Mouse (Mus musculus) forelimb bud, embryonic 11.5 days (tissue): ENCODE measurements around the gene Nxnl1.

ENCODE experiments used
- DNase-seq: peaks from one replicate; pipeline ENCODE4 v3.0.0-alpha.2; 2012; ENCODE audit warnings: low read depth, low spot score

The Nxnl1 gene

DNA sequence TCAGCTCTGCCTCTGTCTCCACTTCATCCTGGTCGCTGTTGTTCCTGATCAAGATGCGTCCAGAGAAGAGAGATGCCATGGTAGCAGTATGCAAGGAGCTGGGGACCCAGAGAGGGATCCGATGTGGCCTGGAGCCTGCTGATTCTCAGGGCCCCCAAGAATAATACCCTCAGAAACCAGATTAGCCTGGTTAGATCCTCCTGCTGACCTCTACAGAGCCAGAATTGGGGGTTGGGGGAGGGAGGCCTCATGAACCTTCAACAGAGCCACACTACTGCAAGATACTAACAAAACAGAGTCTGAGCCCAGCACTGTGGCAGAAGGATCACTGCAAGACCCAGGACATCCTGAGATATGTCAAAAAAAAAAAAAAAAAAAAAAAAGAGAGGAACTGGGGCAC is at the start of gene Nxnl1:
Gene Nxnl1 (minus strand): TSS at position 101 of the 400 bp plus-strand sequence.
- DNase-seq = no peak

GRCm38 (mm10) chr8:71613418-71613817 is 47.0 kb upstream of the Nxnl1 start:
- no peak for DNase-seq

DNA sequence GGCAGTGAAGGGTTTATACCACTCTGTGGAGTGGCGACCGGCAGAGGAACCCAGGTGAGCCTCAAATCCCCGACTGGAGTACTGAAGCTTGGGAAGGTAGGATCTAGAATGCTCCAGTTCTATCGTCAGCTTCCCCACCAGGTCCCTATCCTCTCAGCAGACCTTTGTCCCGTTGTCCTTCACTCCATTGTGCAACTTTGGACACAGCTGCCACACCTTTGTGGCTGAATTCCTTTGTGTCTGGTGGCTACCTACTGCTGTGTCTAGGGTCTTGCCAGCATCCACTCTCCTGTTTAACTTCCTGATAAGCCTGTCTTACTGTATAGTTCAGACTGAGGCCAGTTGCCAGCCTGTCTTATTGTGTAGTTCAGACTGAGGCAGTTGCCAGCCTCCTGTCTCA is 45.7 kb upstream of the Nxnl1 start:
- no peak for DNase-seq

DNA sequence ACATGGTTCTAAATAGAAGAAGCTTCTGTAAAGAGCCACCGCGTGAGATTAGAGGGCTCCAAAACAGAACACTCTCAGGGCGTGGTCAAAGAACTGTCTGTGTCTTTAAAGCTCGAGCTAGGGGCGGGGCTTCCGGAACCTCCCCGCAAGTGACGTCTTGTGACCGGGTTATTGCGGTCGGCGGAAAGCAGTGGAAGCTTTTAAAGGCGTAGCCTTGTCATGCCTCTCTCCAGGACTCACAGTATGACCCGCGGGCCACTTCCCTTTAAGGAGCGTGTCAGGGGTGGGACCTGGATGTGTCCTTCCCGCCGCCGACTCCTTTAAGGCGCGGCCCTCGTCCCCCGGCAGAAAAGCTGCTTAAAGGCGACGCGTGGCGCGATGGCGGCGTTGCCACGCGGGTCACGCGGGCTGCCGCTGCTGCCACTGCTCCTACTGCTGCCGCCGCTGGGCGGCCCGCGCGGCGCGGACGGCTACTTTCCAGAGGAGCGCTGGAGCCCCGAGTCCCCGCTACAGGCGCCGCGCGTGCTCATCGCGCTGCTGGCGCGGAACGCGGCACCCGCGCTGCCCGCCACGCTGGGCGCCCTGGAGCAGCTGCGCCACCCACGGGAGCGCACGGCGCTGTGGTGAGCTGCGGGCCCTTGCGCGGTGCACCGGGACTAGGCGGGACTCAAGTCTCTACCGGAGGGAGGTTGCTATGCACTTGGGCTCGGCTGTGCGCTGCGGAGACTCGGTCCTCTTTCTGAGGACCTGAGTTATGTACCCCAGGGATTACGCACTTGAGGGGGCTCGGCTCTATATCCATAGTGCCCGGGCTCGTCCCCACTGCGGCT is 44.6 kb upstream of the Nxnl1 start, which contains the start of gene Colgalt1:
Gene Colgalt1 (plus strand): TSS at position 177 of the 830 bp plus-strand sequence.
- DNase-seq = peak; percentile 97

DNA sequence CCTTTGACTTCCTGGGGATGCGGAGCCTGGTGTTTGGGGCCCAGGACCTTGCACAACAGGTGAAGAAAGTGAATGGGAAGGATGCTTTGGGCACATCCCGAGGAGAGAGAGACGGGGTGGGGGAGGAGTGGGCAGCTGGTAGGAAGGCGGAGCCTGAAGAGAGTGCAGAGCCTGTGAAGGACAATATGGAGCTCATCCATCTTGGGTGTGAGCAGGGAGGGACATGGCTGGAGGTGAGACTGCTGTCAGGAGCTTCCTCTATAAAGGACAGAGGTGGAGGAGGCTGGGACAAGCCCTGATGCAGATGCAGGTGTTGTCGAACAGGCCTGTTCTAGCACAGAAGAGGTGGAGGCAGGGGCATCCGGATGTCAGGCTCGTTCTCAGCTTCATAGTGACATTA is 37.6 kb upstream of the Nxnl1 start:
- no peak for DNase-seq

GRCm38 (mm10) chr8:71602666-71603334 is 36.4 kb upstream of the Nxnl1 start:
- peak; percentile 76 for DNase-seq

DNA sequence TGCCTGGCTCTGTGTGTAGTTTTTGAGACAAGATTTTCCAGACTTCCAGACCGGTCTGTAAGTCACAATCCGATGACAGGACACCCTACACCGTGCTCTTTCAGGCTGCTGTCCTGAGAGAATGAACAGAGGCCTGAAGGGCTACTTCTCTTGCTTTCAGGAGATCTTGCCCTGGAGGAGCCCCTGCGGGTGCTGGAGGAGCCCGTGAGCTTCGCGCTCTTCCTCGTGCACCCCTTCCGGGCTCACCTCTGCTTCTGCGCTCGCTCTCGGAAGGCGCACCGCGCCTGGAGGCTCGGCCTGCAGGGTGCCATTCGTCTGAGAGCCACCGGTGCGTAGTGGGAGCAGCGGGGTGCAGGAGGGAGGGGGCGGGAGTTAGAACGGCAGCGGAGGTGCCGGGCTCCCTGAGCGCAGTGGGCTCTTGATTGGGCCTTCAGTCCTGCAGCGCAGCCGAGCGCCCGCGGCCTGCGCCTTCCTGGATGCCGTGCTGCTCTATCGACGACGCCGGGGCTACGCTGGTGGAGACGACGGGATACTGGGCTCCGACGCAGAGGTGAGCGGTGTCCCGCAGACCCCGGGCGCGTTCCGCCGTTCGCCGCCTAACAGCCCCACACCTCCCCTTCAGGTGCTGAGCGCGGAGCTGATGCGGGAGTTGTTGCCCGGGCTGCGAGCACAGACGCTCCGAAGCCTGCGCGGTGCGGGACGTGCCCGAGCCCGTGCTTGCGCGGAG is 35.7 kb upstream of the Nxnl1 start:
- DNase-seq = no peak

GRCm38 (mm10) chr8:71598841-71599240 is 32.4 kb upstream of the Nxnl1 start:
- DNase-seq = no peak

DNA sequence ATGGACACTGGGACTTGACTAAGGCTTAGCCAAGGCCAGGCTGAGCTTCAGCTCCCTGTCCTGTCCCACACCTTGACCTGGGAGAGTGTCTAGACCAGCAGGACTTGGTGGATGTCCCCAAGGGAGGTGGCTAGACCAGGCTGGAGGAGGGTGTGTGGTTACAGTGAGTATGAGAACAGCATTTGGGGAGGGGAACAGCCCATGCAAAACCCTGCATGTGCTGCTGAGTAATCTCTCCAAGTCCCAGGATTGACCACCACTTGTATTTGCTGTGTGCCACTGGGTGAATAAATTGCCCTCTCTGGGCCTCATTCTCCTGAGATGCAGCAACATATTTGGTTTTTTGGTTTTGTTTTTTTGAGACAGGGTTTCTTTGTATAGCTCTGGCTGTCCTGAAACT is 32.0 kb upstream of the Nxnl1 start:
- DNase-seq = no peak

DNA sequence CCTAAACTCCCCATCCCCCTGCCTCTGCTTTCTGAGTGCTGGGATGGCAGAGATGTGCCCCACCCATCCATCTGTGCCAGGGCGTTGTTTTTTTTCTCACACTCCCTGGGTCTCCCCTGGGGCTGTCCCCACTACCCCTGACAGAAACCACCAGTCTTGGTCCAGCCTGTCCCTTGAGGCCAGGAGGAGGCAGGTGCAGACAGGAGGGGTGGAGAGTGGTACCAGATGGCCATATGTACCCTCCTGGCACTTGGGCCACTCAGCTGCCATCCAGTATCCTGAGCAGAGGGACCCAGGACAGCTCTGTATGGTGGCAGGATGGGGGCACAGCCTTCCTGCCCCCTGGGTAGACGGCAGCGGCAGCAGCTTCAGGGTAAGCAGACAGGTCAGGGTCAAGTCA is 31.1 kb upstream of the Nxnl1 start, which contains the start of gene Fam129c:
Gene Fam129c (plus strand): TSS at position 198 of the 400 bp plus-strand sequence.
- no peak for DNase-seq

GRCm38 (mm10) chr8:71596798-71597197 is 30.4 kb upstream of the Nxnl1 start:
- no peak for DNase-seq

DNA sequence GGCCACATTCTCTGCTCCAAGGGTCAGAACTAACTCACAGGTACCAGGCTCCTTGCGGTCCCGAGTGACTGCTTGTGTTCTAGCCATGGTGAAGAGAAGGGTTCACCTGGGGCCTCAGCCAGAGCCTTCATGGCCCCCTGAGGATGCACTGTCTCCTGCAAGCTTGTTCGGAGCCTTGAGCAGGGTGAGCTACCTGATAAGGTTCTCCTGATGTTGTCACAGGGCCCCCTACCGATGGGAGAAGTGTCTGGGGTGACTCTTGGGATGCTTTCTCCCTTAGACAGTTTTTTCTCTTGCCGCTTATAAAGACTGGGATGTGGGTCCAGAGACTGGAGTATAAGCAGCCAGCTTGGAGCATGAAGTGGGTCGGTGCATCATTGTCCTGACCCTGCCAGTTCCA is 30.0 kb upstream of the Nxnl1 start:
- no peak for DNase-seq

DNA sequence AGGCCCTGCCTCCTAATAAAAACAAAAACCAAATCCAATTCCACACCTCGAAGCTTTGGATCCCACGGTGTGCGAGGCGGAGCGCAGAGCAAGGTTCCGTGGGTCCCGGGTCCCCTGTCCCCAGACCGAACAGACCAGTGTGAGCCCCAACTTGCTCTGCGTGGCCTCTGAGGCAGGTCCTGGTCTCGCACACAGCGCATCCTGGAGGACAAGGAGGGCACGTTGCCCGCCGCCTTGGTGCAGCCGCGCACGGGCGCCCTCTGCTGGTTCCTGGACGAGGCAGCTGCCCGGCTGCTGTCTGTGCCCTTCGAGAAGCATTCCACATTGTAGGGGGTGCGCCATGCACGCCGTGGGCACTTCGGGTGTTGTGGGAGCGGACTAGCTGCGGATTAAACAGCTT is 29.5 kb upstream of the Nxnl1 start:
- DNase-seq = peak; percentile 81

- no peak for DNase-seq
These were observed 27.9 kb upstream of the Nxnl1 start for GRCm38 (mm10) chr8:71594324-71594722.

DNA sequence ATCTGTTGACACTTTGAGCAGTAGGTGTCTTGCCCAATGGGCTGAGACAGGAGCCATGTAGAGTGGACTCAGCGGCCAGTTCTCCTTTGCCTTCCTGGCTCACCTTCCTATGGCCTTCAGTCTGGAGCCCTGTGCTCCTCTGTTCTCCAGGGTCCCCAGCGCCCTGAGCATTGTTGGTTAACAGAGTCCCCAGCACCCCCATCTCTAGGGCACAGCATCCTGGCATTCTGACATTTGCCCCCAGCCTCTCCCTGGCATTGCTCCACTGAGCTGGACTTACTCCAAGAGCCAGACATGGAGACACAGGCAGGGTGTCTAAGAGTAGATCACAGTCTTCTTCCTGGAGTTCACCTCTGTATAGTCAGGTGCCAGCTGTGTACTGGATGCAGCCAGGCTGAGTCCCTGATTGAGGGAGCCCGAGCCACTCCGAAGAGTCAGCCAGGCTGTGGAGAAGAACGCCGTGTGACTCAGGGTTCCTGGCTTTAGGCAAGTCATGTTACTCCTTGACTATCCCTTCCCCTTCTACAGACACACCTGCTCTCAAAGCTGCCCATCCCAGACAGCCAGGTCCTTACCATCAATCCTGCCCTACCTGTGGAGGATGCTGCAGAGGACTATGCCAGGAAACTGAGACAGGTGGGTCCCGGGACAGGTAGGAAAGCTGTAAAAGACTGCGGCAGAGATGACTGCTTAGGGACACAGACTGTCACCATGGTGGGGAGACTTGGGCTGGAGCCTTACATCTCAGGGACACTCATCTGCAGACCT is 27.3 kb upstream of the Nxnl1 start:
- no peak for DNase-seq

DNA sequence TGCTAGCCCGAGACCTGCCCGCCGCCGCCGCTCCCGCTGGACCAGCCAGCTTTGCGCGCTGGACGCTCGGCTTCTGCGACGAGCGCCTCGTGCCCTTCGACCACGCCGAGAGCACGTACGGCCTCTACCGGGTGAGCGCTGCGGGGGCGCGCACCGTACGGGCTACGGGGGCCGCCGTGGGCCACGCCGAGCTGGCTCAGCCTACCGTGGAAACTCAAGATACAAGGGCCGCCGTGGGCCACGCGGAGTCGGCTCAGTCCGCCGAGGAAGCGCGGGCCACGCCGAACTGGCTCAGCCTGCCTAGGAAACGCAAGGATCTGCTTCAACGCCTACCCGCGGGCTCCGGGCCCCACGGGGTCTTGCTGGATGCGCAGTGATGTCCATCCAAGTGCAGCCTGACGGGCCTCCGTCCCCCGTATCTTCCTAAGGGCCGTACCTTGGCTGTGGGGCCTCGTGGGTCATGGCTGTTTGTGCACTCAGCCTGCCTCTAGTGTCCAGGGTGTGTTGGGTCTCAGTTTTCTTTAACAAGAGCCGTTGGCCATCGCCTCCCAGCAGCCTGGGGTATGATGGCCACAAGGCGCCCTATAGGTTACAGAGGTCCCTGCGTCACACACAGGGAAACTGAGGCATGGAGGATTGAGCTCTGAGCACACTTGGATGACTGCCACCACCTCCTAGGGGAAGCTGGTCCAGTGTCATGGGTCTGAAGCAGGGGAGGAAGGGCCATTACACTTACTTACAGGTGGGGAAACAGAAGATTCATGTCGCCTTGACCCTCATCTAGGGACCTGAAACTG is 26.2 kb upstream of the Nxnl1 start:
- no peak for DNase-seq

DNA sequence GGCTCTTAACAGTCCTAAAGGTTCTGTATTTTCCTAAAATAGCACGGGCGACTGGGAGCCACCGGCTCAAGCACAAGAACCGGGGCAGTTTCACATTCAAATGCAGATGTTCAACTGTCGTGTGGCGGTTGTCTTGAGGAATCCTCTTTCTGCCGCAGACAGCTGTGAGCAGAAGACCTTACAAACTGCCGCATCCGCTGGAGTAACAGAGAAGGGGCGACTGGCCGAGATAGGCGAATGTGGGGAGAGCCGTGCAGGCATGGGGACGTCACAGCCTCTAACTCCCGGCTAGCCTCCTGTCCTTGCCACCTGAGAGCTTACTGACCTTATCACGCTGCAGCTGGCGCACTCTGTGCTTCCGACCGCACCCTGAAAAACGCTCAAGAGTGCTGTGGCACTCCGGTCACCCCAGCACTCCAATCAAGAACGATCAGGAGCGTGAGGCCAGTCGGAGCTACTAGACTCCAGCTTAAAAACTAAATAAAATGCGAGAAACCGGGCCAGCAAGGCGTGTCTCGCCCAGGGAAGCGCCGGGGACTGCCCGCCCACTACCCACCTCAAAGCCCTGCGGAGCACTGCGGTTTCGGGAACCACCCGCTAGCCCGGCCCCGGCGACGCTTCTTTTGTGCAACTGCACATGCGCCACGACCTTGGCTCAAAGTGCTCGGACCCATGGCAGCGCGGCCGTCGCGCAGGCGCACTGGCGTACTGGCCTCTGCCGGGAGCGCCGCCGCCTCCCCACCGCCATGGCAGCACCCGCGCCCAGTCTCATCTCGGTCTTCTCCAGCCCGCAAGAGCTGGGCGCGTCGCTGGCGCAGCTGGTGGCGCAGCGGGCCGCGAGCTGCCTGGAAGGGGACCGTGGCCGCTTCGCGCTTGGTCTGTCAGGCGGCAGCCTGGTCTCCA is 25.3 kb upstream of the Nxnl1 start, which contains the start of gene Pgls:
Gene Pgls (plus strand): TSS at position 706 of the 903 bp plus-strand sequence.
- DNase-seq = peak; percentile 92

- DNase-seq = no peak
These were observed 24.6 kb upstream of the Nxnl1 start for GRCm38 (mm10) chr8:71591017-71591416.

DNA sequence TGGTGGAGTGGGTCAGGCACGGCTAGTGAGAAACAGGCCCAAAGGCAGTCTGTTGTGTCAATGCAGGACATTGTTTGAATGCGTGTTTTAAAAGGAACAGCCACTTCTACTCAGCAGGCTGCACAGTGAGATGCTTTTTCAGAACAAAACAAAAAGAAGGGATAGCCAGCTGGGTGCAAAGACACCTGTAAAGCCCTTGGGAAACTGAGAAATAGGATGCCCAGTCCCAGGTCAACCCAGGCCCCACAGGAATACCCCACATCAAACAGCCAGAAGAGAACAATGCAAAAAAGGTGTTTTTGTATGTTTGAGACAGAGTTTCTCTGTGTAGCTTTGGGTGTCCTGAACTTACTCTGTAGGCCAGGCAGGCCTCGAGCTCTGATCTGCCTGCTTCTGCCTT is 22.4 kb upstream of the Nxnl1 start:
- no peak for DNase-seq

DNA sequence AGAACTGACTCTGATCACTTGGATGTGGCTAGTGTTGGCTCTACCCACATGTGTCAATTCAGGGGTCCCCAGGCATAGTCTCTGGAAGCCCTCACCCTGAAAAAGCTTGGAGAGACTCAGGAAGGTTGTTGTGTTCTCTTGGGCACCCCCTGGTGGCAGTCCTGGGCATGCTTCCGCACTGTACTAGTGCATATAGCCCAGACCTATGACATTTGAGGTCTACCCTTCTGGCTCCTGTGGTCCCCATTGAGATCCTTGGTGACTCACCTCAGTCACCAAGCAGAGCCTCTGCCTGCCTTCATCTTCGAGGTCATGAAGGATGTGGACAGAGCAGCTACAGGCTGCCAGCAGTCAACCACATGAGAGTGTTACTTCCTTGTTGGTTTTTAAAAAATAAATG is 20.5 kb upstream of the Nxnl1 start:
- no peak for DNase-seq
